Mouse (Mus musculus): ENCODE measurements around the gene Mkrn1.
A peak's percentile ranks its signal among the peaks of the same experiment; 100 is the strongest.
"Not testable (repeated sequence)": the region's sequence is repeated elsewhere in the genome, so short reads cannot be mapped to it uniquely, and the experiment has no call there.

Gene Mkrn1

DNA sequence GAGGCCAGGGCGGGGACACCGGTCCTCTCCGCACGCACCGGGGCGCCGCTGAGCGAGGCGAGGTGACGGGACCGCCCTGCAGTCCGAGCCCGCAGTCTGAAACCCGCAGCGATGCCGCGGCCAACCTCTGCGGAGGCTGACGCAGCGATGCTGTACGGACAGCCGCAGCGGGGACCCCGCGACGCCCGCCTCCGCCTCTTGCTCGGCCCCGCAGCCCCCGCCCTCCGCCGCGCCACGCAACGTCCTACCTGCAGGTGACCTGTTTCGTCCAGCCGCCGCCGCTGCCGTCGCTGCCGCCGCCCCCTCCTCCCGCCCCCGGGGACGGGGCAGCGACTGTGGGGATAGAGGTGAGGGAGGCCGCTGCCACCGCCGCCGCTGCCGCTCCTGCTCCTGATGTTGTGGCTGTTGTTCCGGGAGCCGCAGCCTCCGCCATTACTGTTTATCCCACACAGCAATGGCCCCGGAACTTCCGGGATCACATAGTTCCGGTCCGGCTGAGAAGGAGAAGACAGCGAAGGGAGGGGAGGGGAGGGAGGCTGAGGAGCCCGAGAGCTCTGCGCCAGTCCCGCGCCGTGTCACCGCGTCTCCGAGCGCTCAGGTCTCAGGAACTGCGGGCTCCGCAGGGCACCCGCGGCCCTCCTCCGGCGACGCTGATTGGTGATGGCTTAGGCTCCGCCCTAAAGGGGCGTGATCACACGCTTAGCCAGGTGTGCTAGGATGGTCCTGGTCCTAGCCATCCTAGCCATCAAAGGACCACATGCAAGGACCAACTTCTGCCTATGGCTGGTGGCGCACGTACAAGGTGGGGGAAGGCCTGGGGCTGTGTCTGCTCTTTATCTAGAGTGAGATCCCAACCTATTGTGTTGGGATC is at the start of gene Mkrn1:
TSS of gene Mkrn1 (minus strand) at position 612 of the 871 bp plus-strand sequence.
- peak; percentile 57 for DNase-seq (ENCODE audit: low spot score)

GRCm38 (mm10) chr6:39469427-39469826 is 49.2 kb upstream of the Mkrn1 start:
- no peak for DNase-seq (ENCODE audit: low spot score)

DNA sequence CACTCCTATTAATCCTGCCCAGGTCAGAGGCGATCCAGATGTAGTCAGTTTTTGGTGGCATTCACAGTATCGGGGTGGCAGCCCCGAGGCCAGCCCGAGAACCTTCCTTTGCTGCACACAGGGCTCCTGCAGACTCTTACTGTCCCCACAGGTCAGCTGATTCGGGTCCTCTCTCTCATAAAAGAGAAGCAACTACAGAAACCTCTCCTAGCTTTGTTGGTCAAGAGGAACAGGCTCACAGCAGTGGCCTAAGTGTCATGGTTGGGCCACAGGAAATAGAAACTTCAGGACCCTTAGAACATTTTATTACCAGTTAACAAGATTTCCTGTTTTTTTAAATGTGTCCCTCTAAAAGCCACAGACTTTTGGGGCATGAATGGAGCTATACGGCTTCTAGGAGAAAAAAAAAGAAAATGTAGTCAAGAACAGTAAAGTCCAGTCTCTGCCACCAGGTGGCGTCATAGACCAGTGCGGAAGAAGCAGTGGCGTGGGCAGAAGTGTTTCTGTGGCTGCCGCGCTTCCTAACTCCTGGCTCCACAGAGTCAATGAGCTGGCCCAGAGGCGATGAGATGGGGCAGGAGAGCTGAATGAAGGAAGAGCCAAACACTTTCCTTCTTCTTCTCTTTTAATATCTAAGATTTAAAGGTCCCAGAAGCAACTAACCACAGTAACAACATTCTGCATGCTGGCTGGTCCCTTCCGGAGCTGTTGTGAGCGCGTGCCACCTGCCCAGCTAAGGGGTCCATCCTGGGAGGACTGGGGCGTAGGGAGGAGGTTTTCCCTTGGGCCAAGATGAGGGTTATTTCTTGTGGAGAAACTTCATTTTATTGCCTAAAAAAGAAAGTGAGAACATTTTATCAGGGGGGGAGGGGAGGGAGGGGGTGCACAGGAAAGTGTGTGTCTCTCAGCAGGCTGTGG is 42.6 kb upstream of the Mkrn1 start:
- DNase-seq (ENCODE audit: low spot score), result peak; percentile 73

DNA sequence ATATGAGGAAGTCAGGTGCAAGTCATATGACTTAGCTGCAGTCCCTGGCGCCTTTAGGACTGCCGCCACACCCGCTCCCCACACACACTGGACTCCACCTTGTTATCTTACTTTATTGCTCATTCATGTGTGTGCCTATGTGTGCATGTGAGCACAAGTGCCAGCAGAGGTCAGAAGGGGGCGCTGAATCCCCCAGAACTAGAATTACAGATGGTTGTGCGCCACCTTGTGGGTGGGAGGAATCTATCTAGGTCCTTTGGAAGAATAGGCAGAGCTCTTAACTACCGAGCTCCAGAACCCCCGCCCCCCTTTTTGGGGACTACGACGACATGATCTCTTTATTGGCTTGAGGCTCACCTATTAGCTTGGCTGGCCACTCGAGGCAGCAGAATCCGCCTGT is 39.8 kb upstream of the Mkrn1 start:
- no peak for DNase-seq (ENCODE audit: low spot score)

GRCm38 (mm10) chr6:39455339-39456160 is 35.3 kb upstream of the Mkrn1 start:
- no peak for DNase-seq (ENCODE audit: low spot score)

- no peak for DNase-seq (ENCODE audit: low spot score)
Measured at GRCm38 (mm10) chr6:39454616-39455015, 34.4 kb upstream of the Mkrn1 start.

GRCm38 (mm10) chr6:39453564-39453963 is 33.3 kb upstream of the Mkrn1 start:
- no peak for DNase-seq (ENCODE audit: low spot score)

- no peak for DNase-seq (ENCODE audit: low spot score)
Measured at GRCm38 (mm10) chr6:39451033-39451432, 30.8 kb upstream of the Mkrn1 start.

- DNase-seq (ENCODE audit: low spot score), result no peak
Measured at GRCm38 (mm10) chr6:39450580-39450979, 30.3 kb upstream of the Mkrn1 start.

DNA sequence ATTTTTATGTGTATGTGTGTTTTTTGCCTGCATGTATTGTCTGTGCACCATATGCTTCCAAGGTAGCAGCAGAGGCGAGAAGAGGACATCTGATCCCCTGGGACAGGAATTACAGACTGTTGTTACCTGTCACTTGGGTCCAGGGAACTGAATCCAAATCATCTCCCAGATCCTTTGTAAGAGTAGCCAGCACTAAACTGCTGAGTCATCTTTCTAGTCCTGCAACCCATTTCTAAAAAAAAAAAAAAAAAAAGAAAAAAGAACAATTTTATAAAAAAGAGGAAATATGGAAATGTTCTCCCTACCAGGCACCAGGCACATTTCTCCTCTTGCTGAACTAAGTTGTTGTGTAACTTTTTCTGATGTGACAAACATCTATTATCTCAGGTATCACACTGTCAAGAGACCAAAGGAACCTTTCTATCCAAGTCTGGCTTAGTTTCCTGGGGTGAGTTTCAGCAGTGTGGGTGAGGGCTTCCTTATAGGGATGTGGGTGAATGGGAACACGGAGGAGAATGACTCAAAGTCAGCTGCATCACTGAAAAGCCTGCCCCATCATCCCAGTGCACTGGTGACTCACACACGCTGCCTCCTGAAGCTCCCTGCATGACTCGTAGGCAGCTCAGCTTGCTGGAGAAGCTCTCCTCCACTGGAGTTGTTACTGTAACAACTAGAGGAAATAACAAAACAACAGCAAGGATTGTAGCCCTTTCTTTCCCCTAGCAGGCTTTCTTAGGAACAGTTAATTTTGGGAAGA is 27.3 kb upstream of the Mkrn1 start:
- DNase-seq (ENCODE audit: low spot score), result no peak

DNA sequence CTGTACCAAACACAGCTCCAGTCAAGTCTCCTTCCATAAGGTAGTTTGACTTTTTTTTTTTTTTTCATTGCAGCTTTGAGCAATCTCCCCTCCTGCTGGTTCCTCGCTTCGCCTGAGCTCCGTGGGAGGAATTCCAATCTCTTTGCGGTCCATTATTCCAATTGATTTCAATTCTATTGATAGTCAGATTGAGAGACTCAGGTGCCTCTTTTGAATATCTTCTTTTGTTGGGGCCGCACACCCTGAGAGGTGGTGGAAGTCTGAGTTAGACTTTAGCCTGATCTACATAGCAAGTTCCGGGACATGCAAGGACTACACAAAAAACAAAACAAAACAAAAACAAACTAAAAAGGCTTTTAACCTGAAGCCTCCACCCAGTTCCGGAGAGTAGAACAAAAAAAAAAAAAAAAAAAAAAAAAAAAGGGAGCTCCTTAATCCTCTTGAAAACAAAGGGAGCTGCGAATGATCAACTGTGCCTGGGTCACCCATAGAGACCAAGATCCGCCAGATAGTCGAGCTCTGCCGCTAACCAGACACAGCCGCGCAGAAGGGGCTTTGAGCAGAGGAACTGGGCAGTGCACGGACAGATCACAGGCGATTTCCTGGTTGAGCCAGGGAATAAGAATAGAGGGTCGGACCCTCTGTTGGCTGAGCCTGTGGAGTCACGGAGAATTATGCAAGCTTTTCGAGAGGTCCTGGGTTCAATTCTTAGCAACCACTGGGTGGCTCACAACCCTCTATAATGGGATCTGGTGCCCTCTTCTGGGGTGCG is 25.7 kb upstream of the Mkrn1 start:
- DNase-seq (ENCODE audit: low spot score), result no peak

- DNase-seq (ENCODE audit: low spot score), result no peak
Measured at GRCm38 (mm10) chr6:39442786-39443287, 22.6 kb upstream of the Mkrn1 start.

- DNase-seq (ENCODE audit: low spot score), result no peak
Measured at GRCm38 (mm10) chr6:39440207-39440606, 19.9 kb upstream of the Mkrn1 start.

DNA sequence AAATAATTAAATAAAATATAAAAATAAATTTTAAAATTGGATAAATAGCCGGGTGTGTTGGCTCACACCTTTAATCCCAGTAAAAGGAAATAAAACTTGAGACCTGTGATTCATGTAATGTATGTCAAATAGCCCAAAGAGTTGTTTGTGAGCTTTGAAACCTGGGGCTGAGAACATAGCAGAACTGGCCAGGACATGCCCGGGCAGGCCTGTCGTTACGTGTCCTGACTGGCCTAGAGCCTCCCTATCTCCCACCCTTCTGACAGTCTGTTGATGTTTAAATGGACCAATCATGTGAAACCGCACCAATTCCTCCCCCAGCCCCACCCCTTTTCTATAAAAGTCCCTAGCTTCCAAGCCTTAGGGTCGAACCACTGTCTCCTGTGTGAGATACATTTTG is 17.3 kb upstream of the Mkrn1 start:
- not testable (repeated sequence) for DNase-seq (ENCODE audit: low spot score)

- no peak for DNase-seq (ENCODE audit: low spot score)
Measured at GRCm38 (mm10) chr6:39435875-39436274, 15.6 kb upstream of the Mkrn1 start.

DNA sequence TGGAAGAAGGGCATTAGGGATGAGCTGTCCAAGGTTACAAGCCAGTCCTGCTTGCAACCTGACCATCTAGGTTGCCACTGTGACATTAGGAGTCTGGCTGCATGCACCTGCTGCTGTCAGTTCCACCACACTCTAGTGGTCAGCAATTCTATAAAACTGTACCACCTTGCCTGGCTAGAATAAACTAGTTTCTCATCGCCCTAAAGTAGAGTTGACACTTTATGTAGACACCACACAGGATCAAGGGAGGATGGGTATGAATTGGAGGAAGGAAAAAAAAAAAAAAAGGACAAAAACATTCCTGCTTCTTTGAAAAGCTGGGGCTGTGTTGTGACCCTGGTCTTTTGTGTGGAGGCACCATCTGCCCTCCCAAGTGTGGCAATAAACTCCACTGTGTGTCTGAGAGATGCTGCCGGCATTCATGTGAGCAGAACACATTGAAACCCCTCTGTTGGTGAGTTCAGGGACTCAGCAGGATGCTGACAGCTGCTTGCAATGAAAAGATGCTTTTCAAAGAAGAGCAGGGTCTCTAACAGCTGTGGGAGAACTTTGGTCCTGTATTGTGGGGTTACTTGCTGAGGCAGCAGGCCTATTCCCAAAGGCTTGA is 14.7 kb upstream of the Mkrn1 start:
- no peak for DNase-seq (ENCODE audit: low spot score)

GRCm38 (mm10) chr6:39434111-39434885 is 14.0 kb upstream of the Mkrn1 start:
- no peak for DNase-seq (ENCODE audit: low spot score)

GRCm38 (mm10) chr6:39433701-39434100 is 13.4 kb upstream of the Mkrn1 start:
- DNase-seq (ENCODE audit: low spot score), result no peak

DNA sequence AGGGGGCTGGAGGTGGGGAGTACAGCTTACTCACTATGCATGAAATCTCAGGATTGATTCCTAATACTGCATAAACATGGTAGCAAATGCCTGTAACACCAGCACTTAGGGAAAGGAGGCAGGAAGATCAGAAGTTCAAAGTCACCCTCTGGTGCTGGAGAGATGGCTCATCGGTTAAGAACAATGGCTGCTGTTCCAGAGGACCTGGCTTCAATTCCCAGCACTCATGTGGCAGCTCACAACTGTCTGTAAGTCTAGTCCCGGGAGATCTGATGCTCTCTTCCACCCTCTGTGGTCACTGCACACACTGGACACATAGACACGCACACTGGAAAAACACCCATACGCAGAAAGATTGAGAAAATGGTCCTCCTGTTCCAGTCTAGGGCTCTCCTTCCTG is 12.9 kb upstream of the Mkrn1 start:
- no peak for DNase-seq (ENCODE audit: low spot score)

All from ovary, postnatal 14 days (tissue).